Mouse (Mus musculus) megakaryocyte, embryonic 14.5 days (primary cell): ENCODE data around the gene Tfpt.

Source experiments
- FLI1 ChIP-seq: IDR thresholded peaks from 2 replicates; pipeline ENCODE4 v1.6.1; 2012; ENCODE audit warnings: low read length, inconsistent platforms, mixed read lengths
- GATA1 ChIP-seq: IDR thresholded peaks from 3 replicates; pipeline ENCODE4 v1.6.1; 2012; ENCODE audit warnings: mixed read lengths, low read length, inconsistent platforms, borderline replicate concordance

GRCm38 (mm10) chr7:3614021-3614420, 15.7 kb downstream of the Tfpt start:
- TF ChIP-seq GATA1 (no peak), FLI1 (no peak)
